Mouse (Mus musculus): ENCODE results near the gene Dusp7. TPM values are rescaled to one million over a fixed set of nuclear protein-coding genes. Genes with fewer than 3 reads are reported as not detected.

Dusp7 gene
- polyA plus RNA-seq, 2 experiments from 2014 or later = 16.2 to 21.1 TPM

DNA sequence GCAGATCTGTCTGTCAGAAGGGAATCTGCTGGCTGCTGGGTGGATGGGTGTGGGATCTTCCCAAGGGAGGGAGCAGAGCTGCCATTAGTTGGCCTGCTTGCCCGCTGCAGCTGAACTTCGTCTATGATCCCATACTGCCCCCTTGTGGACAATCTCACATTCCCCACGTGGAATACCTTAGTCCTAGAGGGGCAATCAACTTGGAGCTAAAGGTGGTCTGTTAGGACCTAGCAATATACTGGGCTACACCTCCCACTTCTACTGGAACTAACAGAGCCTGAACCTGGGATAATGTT lies 53.4 kb downstream of the Dusp7 start:
- peak; percentile 76 for ATAC-seq

Other genes with a start within 250 kb of the Dusp7 start
- gene Glyctk, start 210.5 kb upstream of the Dusp7 start, polyA plus RNA-seq (2017; shearing (Covaris generic)) = 1 to 10 TPM; 2.3 to 5.1 TPM
- 10 to 100 TPM; 46.5 to 47.3 TPM for gene Wdr82, start 197.7 kb upstream of the Dusp7 start, polyA plus RNA-seq (2017; shearing (Covaris generic))
- 10 to 100 TPM; 19.8 to 24.0 TPM for gene Ppm1m, start 168.9 kb upstream of the Dusp7 start, polyA plus RNA-seq (2017; shearing (Covaris generic))
- 100 to 1,000 TPM; 151 to 174 TPM for gene Twf2, start 165.5 kb upstream of the Dusp7 start, polyA plus RNA-seq (2017; shearing (Covaris generic))
- not detected for gene Tlr9, start 146.0 kb upstream of the Dusp7 start, polyA plus RNA-seq (2017; shearing (Covaris generic))
- 10 to 100 TPM; 43.4 to 74.4 TPM for gene Alas1, start 120.0 kb upstream of the Dusp7 start, polyA plus RNA-seq (2017; shearing (Covaris generic))
- gene Poc1a, start 87.6 kb upstream of the Dusp7 start, polyA plus RNA-seq (2017; shearing (Covaris generic)) = 1 to 10 TPM; 2.3 to 8.0 TPM
- gene Rpl29, start 60.8 kb downstream of the Dusp7 start, polyA plus RNA-seq (2017; shearing (Covaris generic)) = 1,000 to 10,000 TPM; 1,164 to 1,338 TPM
- 10 to 100 TPM; 11.6 to 12.2 TPM for gene Acy1, start 69.7 kb downstream of the Dusp7 start, polyA plus RNA-seq (2017; shearing (Covaris generic))
- gene Abhd14b, start 78.8 kb downstream of the Dusp7 start, polyA plus RNA-seq (2017; shearing (Covaris generic)) = 10 to 100 TPM; 19.4 to 21.2 TPM
- gene Abhd14a, start 79.0 kb downstream of the Dusp7 start, polyA plus RNA-seq (2017; shearing (Covaris generic)) = 10 to 100 TPM; 10.5 to 24.2 TPM
- 1 to 10 TPM; 2.9 to 3.1 TPM for gene Pcbp4, start 84.7 kb downstream of the Dusp7 start, polyA plus RNA-seq (2017; shearing (Covaris generic))
- gene Gpr62, start 97.3 kb downstream of the Dusp7 start, polyA plus RNA-seq (2017; shearing (Covaris generic)) = not detected
- 10 to 100 TPM; 35.4 to 37.4 TPM for gene Rrp9, start 107.3 kb downstream of the Dusp7 start, polyA plus RNA-seq (2017; shearing (Covaris generic))
- gene Parp3, start 108.3 kb downstream of the Dusp7 start, polyA plus RNA-seq (2017; shearing (Covaris generic)) = 10 to 100 TPM; 52.6 to 68.5 TPM
- not detected for gene Iqcf1, start 131.3 kb downstream of the Dusp7 start, polyA plus RNA-seq (2017; shearing (Covaris generic))
- gene Iqcf5, start 145.9 kb downstream of the Dusp7 start, polyA plus RNA-seq (2017; shearing (Covaris generic)) = not detected
- not detected for gene Iqcf3, start 193.0 kb downstream of the Dusp7 start, polyA plus RNA-seq (2017; shearing (Covaris generic))
- not detected for gene Iqcf4, start 202.4 kb downstream of the Dusp7 start, polyA plus RNA-seq (2017; shearing (Covaris generic))

Measured in CD4-positive, CD25-positive, alpha-beta regulatory T cell, adult 4 months (primary cell).